Mouse (Mus musculus): ENCODE results near the gene Unc13b. TPM values are rescaled to one million over a fixed set of nuclear protein-coding genes. Genes with fewer than 3 reads are reported as not detected.

The Unc13b gene
- total RNA-seq, 2 experiments from 2014 or later, result 4.1 to 4.6 TPM

- DNase-seq, result peak; percentile 13
- intact Hi-C loops (cut with DNase I; ENCODE audit: low total_unique reads), result no loop called here
These were observed 201.3 kb downstream of the Unc13b start for GRCm38 (mm10) chr4:43260096-43260495.

DNA sequence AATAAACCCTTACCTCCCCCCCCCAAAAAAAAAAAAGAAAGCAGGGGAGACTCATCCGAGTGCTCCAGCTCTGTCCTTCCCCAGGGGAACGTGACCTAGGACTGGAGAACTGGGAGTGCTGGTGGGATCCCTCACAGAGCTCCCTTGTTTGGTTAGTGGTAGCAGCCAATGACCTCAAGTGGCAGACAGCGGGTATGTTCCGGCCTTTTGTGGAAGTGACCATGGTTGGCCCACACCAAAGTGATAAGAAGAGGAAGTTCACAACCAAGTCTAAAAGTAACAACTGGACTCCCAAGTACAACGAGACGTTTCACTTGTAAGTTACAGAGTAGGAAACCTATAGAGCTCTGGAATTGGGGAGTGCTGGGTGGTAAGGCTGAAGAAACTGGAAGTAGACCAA is 204.1 kb downstream of the Unc13b start:
- intact Hi-C loops (cut with DNase I; ENCODE audit: low total_unique reads), result no loop called here

DNA sequence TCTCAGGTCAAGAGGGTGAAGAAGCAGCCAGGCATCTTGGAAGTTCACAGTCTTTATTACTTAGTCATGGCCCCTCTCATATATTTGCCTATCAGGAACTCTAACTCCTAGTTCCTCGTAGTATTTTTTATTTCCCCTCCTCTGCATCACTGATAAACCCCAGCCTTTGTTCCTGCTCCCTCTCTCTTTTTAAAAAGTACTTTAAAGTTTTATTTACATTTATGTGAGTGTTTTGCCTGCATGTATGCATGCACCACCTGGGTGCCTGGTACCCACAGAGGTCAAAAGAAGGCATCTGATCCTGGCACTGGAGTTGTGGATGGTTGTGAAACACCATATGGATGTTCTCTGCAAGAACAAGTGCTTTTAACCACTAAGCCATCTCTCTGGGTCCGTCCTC is 207.4 kb downstream of the Unc13b start:
- intact Hi-C loops (cut with DNase I; ENCODE audit: low total_unique reads), result loop anchor here (5.0 kb wide), 1 partner anchor 156 kb away; no protein-coding TSS in a partner anchor

More for the DNA sequence above, 204.1 kb downstream of the Unc13b start:
- no peak for DNase-seq

DNA sequence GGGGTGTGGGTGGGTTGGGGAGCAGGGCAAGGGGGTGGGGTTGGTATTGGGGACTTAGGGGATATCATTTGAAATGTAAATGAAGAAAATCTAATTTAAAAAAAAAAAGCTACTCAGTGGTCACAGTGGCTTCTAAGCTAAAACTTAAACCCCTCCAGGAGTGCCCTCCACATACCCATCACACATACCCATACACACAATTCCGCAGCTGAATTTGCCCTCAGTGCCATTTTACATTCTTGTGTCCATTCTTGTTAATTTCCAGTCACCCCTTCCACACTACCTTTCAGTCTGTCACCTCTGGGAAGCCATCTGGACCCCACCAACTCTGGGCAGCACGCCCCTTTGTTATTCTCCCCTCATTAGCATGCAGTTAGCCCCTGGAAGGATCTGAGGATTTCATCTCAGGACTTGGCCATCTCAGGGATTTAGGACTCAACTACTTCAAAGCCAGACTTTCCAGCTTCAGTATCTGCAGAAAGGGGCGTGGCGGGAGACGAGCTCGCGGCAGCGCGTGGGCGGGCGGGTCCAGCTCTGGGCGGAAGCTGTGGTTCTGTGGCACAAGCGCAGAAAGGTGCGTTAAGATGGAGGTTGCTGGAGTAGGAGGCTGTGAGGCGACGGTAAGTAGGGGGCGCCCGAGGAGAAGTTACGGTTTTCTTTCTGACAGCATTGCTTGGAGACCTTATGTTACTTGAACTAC is 208.0 kb downstream of the Unc13b start, which contains the start of gene Atp8b5:
Gene Atp8b5, plus strand, starts transcription at position 537 of the 700 bp plus-strand sequence.
- peak; percentile 70 for DNase-seq
- intact Hi-C loops (cut with DNase I; ENCODE audit: low total_unique reads), result loop anchor here (5.0 kb wide), 1 partner anchor 156 kb away; no protein-coding TSS in a partner anchor

More for the DNA sequence above, 207.4 kb downstream of the Unc13b start:
- no peak for DNase-seq

DNA sequence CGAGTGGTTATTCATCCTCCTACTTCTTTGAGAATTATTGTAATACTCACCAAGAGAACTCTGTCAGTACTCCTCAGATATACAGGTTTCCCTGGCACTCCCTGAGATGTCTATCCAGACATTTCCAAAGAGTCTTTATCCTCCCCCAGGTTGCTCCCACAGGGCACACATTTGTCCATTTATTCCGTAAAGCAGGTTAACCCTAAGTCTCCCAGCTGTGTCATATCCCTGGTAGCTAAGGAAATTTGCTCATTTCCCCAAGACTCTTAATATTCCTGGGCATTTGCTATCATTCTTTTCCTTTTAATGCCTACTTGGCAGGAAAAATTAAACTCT is 208.5 kb downstream of the Unc13b start:
- no peak for DNase-seq
- intact Hi-C loops (cut with DNase I; ENCODE audit: low total_unique reads), result loop anchor here (5.0 kb wide), 1 partner anchor 155 kb away; no protein-coding TSS in a partner anchor

- intact Hi-C loops (cut with DNase I; ENCODE audit: low total_unique reads), result no loop called here
- no peak for DNase-seq
These were observed 226.7 kb downstream of the Unc13b start for GRCm38 (mm10) chr4:43285476-43285875.

DNA sequence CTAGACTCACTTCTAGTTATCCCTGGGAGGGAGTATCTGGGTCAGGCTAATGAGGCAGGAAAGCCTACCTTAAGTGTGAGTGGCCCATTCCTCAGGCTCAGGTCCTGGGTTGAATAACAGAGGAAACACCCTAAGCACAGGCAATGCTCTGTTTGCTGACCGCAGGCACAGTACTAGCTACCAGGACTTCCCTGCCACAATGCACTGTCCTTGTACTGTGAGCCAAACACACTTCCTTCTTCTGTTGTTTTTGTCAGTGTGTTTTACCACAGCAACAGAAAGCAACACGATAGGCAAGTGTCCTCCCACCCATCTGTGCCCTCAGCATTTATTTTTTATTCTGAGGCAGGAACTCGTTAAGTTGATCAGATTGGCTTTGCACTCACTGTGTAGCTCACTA is 228.6 kb downstream of the Unc13b start:
- intact Hi-C loops (cut with DNase I; ENCODE audit: low total_unique reads), result no loop called here
- no peak for DNase-seq

DNA sequence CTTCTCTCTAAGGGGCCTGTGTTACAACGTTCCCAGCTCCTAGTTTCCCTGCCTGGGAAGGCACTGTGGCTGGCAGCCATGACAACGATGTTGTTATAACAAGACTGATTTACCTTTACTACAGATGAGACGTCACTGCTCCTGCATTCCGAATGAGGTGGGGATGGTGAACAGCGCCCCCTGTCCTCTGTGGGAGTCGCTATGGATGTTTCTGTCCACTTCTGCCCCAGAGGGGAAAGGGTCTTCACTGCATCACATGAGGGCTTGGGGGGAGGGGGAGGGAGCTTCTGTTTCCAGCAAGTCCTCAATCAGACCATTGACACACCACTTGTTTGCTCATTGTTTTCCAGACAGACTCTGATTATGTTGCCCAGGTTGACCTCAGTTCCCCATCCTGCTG is 235.2 kb downstream of the Unc13b start:
- no peak for DNase-seq
- intact Hi-C loops (cut with DNase I; ENCODE audit: low total_unique reads), result no loop called here

- intact Hi-C loops (cut with DNase I; ENCODE audit: low total_unique reads), result no loop called here
- DNase-seq, result no peak
These were observed 251.1 kb downstream of the Unc13b start for GRCm38 (mm10) chr4:43309696-43310338.

Other genes with a start within 250 kb of the Unc13b start
- not detected for gene Fam205a1, start 205.1 kb upstream of the Unc13b start, total RNA-seq (2021)
- not detected for gene Gm12394, start 202.2 kb upstream of the Unc13b start, total RNA-seq (2021)
- gene Fam205c, start 184.7 kb upstream of the Unc13b start, total RNA-seq (2021), result under 1 TPM; 0.49 to 0.86 TPM
- under 1 TPM; 0.45 to 0.66 TPM for gene Phf24, start 142.3 kb upstream of the Unc13b start, total RNA-seq (2021)
- 100 to 1,000 TPM; 118 to 161 TPM for gene Dnajb5, start 109.1 kb upstream of the Unc13b start, total RNA-seq (2021)
- not detected for gene 1700022I11Rik, start 89.3 kb upstream of the Unc13b start, total RNA-seq (2021)
- 100 to 1,000 TPM; 260 to 262 TPM for gene Vcp, start 58.4 kb upstream of the Unc13b start, total RNA-seq (2021)
- 1 to 10 TPM; 2.2 to 2.6 TPM for gene Fancg, start 48.4 kb upstream of the Unc13b start, total RNA-seq (2021)
- gene Pigo, start 33.1 kb upstream of the Unc13b start, total RNA-seq (2021), result 1 to 10 TPM; 5.4 to 6.5 TPM
- gene Stoml2, start 27.2 kb upstream of the Unc13b start, total RNA-seq (2021), result 10 to 100 TPM; 82.9 to 84.8 TPM
- gene Fam214b, start 12.7 kb upstream of the Unc13b start, total RNA-seq (2021), result 10 to 100 TPM; 25.1 to 27.8 TPM
- gene Atp8b5, start 208.2 kb downstream of the Unc13b start, total RNA-seq (2021), result under 1 TPM; 0.09 to 0.10 TPM